Mouse (Mus musculus) embryonic facial prominence, embryonic 13.5 days (tissue): ENCODE measurements around the gene Zmym3. TPM values are rescaled to one million over a fixed set of nuclear protein-coding genes. Genes with fewer than 3 reads are reported as not detected.

Source experiments
- ATAC-seq: fragments of 200-750 bp; cut with Nextera tagmentation; 2 replicates; pipeline ENCODE4 v1.8.0; 2017; ENCODE audit warnings: low read depth; ENCODE audit not compliant: insufficient number of reproducible peaks, insufficient read depth, low FRiP score, low TSS enrichment
- H3K27ac ChIP-seq: fragments of 300-500 bp; sonication (generic); 2 replicates; pipeline ENCODE4 v1.5.1; 2015; ENCODE audit warnings: moderate library complexity, mild to moderate bottlenecking, inconsistent platforms
- H3K27me3 ChIP-seq: fragments of 300-500 bp; sonication (generic); 2 replicates; pipeline ENCODE4 v1.6.1; 2015; ENCODE audit warnings: mild to moderate bottlenecking, inconsistent platforms
- H3K36me3 ChIP-seq: fragments of 300-500 bp; sonication (generic); 2 replicates; pipeline ENCODE4 v1.6.1; 2015; ENCODE audit warnings: mild to moderate bottlenecking, inconsistent platforms
- H3K4me1 ChIP-seq: fragments of 300-500 bp; sonication (generic); 2 replicates; pipeline ENCODE4 v1.6.1; 2015; ENCODE audit warnings: inconsistent platforms
- H3K4me2 ChIP-seq: fragments of 300-500 bp; sonication (generic); 2 replicates; pipeline ENCODE4 v1.6.1; 2015; ENCODE audit warnings: moderate library complexity, mild to moderate bottlenecking, inconsistent platforms
- H3K4me3 ChIP-seq: fragments of 300-500 bp; sonication (generic); 2 replicates; pipeline ENCODE4 v1.5.1; 2015; ENCODE audit warnings: mild to moderate bottlenecking, inconsistent platforms
- H3K9ac ChIP-seq: fragments of 300-500 bp; sonication (generic); 2 replicates; pipeline ENCODE4 v1.6.1; 2015; ENCODE audit warnings: mild to moderate bottlenecking, inconsistent platforms
- H3K9me3 ChIP-seq: fragments of 300-500 bp; sonication (generic); 2 replicates; pipeline ENCODE4 v1.6.1; 2016; ENCODE audit warnings: inconsistent platforms
- WGBS: fragments of 180-500 bp; shearing (Covaris S2); methylation state at CpG from one replicate; pipeline ENCODE4 v1.1.7; 2015; ENCODE audit warnings: mixed read lengths; 5-methylcytosine and 5-hydroxymethylcytosine counted together
- polyA plus RNA-seq: library from polyadenylated mRNA; unstranded; fragments of >200 nt; fragmentation: Nextera tagmentation; extraction: Ambion mirVana; gene quantifications from 2 replicates; pipeline ENCODE4 v1.2.1, GENCODE M21; 2015

Zmym3 gene
- 42.5 and 44.1 TPM in 2 replicates for polyA plus RNA-seq

DNA sequence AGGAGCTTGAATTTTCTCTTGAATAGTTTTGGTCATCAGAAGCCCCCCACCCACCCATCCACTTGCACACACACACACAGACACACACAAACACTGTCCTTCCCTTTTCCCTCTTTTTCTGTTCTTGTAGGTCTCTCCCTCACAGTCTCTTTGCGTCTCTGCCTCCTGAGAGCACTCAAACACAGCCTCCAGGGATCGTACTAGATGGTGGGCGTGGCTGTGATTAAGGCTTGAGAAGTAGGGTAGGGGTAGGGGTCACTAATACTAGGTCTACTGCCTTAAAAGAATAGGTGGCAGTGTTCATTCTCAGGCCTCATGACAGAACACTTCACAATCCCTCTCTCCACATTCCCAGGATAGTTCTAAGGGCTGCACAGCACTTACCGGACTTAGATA is at the start of gene Zmym3:
Zmym3 (minus strand) TSS at position 150 of the 396 bp plus-strand sequence.
- H3K4me1 ChIP-seq, result peaks cover 19% of the 10 kb centered on the region
- WGBS, result 31% methylated on average over 4 of the region's 4 CpGs
- peak within 1 kb of the TSS; percentile 60 for H3K27ac ChIP-seq
- H3K36me3 ChIP-seq, result 0 out of 2 replicates have a peak, but pooled peaks cover 7% of the 10 kb centered on the region
- peak within 1 kb of the TSS; percentile 68 for H3K9ac ChIP-seq
- peak within 1 kb of the TSS; percentile 54 for H3K4me3 ChIP-seq
- peak within 1 kb of the TSS; percentile 69 for H3K4me2 ChIP-seq
- ATAC-seq, result no peak
- no peaks in the 10 kb centered on the region for H3K9me3 ChIP-seq
- H3K27me3 ChIP-seq, result peaks cover 19% of the 10 kb centered on the region; the same call in 1 of the 2 replicates

DNA sequence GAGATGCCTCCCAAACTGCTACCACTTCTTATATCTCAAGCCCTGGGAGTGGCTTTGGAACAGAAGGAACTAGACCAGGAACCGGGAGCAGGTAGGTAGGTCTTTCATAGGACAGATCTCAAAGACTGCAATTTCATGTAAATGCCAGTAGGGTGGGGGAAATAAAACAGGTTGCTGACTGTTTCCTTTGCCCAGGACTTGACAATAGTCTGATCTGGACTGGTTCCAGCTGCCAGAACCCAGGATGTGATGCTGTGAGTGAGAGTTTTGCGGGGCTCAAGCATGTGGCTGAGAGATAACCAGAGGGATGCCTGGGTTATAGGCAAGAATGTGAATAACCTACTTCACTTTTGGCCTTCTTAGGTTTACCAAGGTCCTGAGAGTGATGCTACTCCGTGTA is 30.9 kb upstream of the Zmym3 start:
- H3K36me3 ChIP-seq, result peaks cover 41% of the 10 kb centered on the region
- 78% methylated on average over 3 of the region's 3 CpGs for WGBS
- H3K4me1 ChIP-seq, result no peaks in the 10 kb centered on the region
- H3K9ac ChIP-seq, result no peak overlapping the region
- H3K27ac ChIP-seq, result no peak overlapping the region
- peaks cover 12% of the 10 kb centered on the region; the same call in 1 of the 2 replicates for H3K27me3 ChIP-seq
- no peaks in the 10 kb centered on the region for H3K9me3 ChIP-seq
- ATAC-seq, result no peak
- no peak overlapping the region for H3K4me2 ChIP-seq
- H3K4me3 ChIP-seq, result no peak overlapping the region

- 81% methylated on average over 1 of the region's 1 CpGs for WGBS
These were observed 30.5 kb upstream of the Zmym3 start for GRCm38 (mm10) chrX:101451147-101451546.

DNA sequence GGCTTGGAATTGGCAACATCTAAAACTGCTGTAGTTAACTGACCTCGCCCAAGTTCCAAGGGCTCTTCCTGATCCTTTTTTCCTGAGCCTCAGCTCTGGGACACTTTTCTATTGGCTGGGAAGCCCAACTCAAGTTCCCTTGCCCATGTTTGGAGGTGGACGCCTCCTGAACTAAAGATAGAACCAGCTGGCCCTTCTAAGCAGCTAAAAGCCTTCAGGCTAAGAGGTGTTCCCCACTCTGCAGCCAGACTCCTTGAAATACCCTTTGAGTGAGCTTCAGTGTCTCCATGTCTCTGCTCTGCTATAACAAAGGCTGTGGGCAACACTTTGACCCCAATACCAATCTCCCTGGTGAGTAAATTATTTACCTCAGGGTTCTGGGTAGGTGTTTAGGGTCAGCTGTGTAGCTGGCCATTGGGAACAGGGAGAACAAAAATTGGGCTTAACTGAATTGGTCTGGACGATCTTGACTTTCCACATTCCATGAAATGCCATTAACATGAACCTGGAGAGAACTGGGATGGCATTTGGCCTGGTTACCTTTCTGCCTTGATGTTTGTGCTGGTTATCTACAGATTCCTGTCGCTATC is 28.3 kb upstream of the Zmym3 start, which contains the start of gene Itgb1bp2:
Itgb1bp2 (plus strand) TSS at position 203 of the 590 bp plus-strand sequence.
- WGBS, result 70% methylated on average over 4 of the region's 4 CpGs
- Histone ChIP-seq H3K4me3 (no peak within 1 kb of the TSS), H3K4me1 (no peaks in the 10 kb centered on the region), H3K27me3 (peaks cover 16% of the 10 kb centered on the region; the same call in 1 of the 2 replicates), H3K9me3 (no peaks in the 10 kb centered on the region), H3K36me3 (peaks cover 64% of the 10 kb centered on the region), H3K27ac (no peak within 1 kb of the TSS), H3K9ac (no peak within 1 kb of the TSS), H3K4me2 (no peak within 1 kb of the TSS)
- ATAC-seq, result no peak

More at GRCm38 (mm10) chrX:101451147-101451546, 30.5 kb upstream of the Zmym3 start:
- Histone ChIP-seq H3K4me1 (no peaks in the 10 kb centered on the region), H3K27ac (no peak overlapping the region), H3K4me2 (no peak overlapping the region), H3K27me3 (peaks cover 15% of the 10 kb centered on the region; the same call in 1 of the 2 replicates), H3K4me3 (no peak overlapping the region), H3K9ac (no peak overlapping the region), H3K36me3 (peaks cover 44% of the 10 kb centered on the region), H3K9me3 (no peaks in the 10 kb centered on the region)
- ATAC-seq, result no peak

DNA sequence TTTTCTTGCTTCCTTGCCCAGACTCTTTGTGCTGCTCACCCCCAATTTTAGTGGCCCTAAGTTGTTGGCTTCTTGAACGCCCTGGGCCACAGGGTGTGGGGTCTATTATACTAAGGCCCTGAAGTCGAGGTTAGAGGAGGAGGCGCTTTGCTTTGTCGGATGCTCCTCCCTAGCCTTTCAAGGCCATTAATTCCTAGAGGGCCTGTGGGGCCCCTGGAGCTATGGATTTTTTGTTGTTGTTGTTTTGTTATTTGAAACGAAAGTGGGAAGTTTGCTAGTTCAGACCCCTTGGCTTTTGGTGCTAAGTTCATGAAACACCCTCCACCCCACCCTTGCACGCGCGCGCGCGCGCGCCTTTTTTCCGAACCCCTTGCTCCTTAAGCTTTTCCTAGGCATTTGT is 9.3 kb upstream of the Zmym3 start:
- H3K4me3 ChIP-seq, result peak overlapping the region; percentile 61
- ATAC-seq, result peak; percentile 46; the same call in 1 of the 2 replicates
- peak overlapping the region; percentile 95 for H3K27ac ChIP-seq
- peak overlapping the region; percentile 88 for H3K9ac ChIP-seq
- H3K36me3 ChIP-seq, result peaks cover 16% of the 10 kb centered on the region
- no peaks in the 10 kb centered on the region for H3K9me3 ChIP-seq
- no peaks in the 10 kb centered on the region for H3K27me3 ChIP-seq
- peak overlapping the region; percentile 57 for H3K4me2 ChIP-seq
- WGBS, result 41% methylated on average over 14 of the region's 14 CpGs
- no peaks in the 10 kb centered on the region for H3K4me1 ChIP-seq

- Histone ChIP-seq H3K4me2 (peak within 1 kb of the TSS; percentile 57), H3K4me3 (peak within 1 kb of the TSS; percentile 61), H3K27me3 (no peaks in the 10 kb centered on the region), H3K9me3 (no peaks in the 10 kb centered on the region), H3K36me3 (peaks cover 16% of the 10 kb centered on the region), H3K4me1 (no peaks in the 10 kb centered on the region), H3K9ac (peak within 1 kb of the TSS; percentile 88), H3K27ac (peak within 1 kb of the TSS; percentile 95)
- ATAC-seq, result peak; percentile 95
- 20% methylated on average over 51 of the region's 51 CpGs for WGBS
These were observed 8.7 kb upstream of the Zmym3 start, which contains the start of gene Nono for GRCm38 (mm10) chrX:101429142-101429949. Nono (plus strand) TSS chrX:101429318.

GRCm38 (mm10) chrX:101428785-101429141 is 8.1 kb upstream of the Zmym3 start:
- H3K9me3 ChIP-seq, result no peaks in the 10 kb centered on the region
- 25% methylated on average over 7 of the region's 7 CpGs for WGBS
- H3K4me3 ChIP-seq, result peak overlapping the region; percentile 61
- H3K27ac ChIP-seq, result peak overlapping the region; percentile 95
- H3K4me2 ChIP-seq, result peak overlapping the region; percentile 48
- H3K36me3 ChIP-seq, result peaks cover 16% of the 10 kb centered on the region
- H3K27me3 ChIP-seq, result no peaks in the 10 kb centered on the region
- H3K9ac ChIP-seq, result 0 out of 2 replicates have a peak overlapping the region, but pooled peaks have one; percentile 54
- no peaks in the 10 kb centered on the region for H3K4me1 ChIP-seq
- ATAC-seq, result no peak

DNA sequence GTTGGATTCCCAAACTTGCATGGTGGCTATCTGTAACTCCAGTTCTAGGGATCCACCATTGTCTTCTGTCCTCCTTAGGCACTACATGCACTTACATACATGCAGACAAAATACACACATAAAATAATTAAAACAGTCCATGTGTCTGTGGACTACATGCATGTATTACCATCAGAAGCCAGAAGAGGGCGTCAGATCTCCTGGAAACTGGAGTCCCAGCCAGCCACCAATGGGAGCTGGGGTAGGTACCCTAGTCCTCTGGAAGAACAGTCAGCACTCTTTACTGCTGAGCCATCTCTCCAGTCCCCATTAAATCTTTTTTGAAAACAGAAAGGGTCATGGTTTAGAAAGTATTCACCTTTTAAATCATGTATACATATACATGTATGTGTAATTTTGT is 7.1 kb upstream of the Zmym3 start:
- WGBS, result 11% methylated on average over 1 of the region's 1 CpGs
- no peak overlapping the region for H3K27ac ChIP-seq
- no peaks in the 10 kb centered on the region for H3K27me3 ChIP-seq
- H3K36me3 ChIP-seq, result peaks cover 12% of the 10 kb centered on the region; the same call in 1 of the 2 replicates
- H3K9me3 ChIP-seq, result no peaks in the 10 kb centered on the region
- no peaks in the 10 kb centered on the region for H3K4me1 ChIP-seq
- no peak overlapping the region for H3K4me3 ChIP-seq
- ATAC-seq, result no peak
- H3K9ac ChIP-seq, result no peak overlapping the region
- H3K4me2 ChIP-seq, result no peak overlapping the region

DNA sequence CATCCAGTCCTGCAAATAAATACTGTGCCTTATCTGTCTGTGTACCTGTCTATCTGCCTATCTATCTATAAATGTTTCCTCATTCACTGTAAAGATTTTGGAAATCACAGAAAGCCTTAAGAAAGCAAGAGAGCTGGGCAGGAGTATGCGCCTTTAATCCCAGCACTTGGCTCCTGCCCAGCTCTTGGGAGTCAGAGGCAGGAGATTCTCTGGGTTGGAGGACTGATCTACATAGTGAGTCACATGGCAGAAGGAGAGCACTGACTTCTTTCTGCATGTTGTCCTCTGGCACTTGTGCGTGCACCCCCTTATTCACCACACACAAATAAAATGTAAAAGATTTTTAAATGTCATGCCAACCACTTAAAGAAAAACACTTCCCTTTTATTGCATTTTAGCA is 2.8 kb upstream of the Zmym3 start:
- peaks cover 8% of the 10 kb centered on the region; the same call in 1 of the 2 replicates for H3K27me3 ChIP-seq
- H3K9ac ChIP-seq, result no peak overlapping the region
- no peaks in the 10 kb centered on the region for H3K9me3 ChIP-seq
- H3K4me3 ChIP-seq, result no peak overlapping the region
- no peak overlapping the region for H3K27ac ChIP-seq
- H3K4me2 ChIP-seq, result no peak overlapping the region
- H3K36me3 ChIP-seq, result no peaks in the 10 kb centered on the region
- peaks cover 7% of the 10 kb centered on the region for H3K4me1 ChIP-seq
- WGBS, result 72% methylated on average over 2 of the region's 2 CpGs
- ATAC-seq, result no peak

DNA sequence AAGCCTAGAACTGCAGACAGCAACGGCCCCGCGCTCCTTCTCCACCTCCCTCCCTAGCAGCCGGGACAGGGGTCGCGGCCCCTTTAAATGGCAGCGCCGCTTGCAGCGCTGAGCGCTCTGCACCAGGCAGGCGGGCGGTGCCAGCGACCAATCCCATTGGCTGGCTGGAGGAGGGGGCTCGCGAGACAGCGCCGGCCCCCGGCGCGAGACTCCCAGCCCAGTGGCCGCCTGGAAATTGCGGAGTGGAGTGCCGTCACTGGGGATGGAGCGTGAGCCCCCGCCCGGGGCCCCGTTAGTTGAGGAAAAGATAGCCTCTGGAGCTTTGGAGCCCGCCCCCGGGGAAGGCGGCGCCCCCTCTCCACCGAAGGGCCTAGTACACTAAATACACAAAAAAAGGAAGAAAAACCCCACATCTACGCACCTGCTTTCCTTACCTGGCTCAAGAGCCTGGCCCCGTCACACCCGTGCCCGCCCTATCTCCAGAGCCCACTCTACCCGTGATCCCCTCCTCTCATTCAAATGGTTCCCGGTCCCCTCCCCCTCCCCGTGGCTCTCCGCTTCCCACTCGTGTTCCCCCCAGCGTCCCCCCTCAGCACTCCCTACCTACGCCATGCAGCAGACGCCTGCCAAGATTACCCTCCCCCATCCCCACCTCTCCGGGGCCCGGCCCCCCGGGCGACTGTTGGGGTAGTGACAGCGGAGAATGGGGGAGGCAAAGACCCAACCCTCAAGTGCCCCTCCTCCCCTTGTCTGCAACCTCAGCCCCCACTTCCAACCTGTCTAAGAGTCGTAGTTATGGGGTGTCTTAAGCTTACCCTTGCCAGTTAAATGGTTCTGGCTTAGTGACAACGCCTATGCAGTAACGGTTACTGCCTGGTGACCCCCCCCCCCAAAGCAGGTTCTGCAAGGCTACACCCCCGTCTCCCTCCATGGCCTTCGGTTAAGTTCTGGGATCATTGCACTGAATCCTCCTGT is 637 bp downstream of the Zmym3 start:
- H3K4me1 ChIP-seq, result peaks cover 19% of the 10 kb centered on the region
- peak overlapping the region; percentile 79 for H3K27ac ChIP-seq
- WGBS, result 22% methylated on average over 52 of the region's 54 CpGs
- peaks cover 19% of the 10 kb centered on the region; the same call in 1 of the 2 replicates for H3K27me3 ChIP-seq
- H3K36me3 ChIP-seq, result 0 out of 2 replicates have a peak, but pooled peaks cover 10% of the 10 kb centered on the region
- H3K9ac ChIP-seq, result peak overlapping the region; percentile 76
- ATAC-seq, result peak; percentile 94
- peak overlapping the region; percentile 69 for H3K4me2 ChIP-seq
- H3K4me3 ChIP-seq, result peak overlapping the region; percentile 54
- H3K9me3 ChIP-seq, result no peaks in the 10 kb centered on the region
